Mouse (Mus musculus): Measurements from ENCODE around the gene Gp9.
"Not testable (repeated sequence)": the region's sequence is repeated elsewhere in the genome, so short reads cannot be mapped to it uniquely, and the experiment has no call there.

Gene Gp9

GRCm38 (mm10) chr6:87750184-87750910, 27.5 kb upstream of the Gp9 start:
- DNase-seq (ENCODE audit: low read depth, low spot score) = no peak

- no peak for DNase-seq (ENCODE audit: low read depth, low spot score)
These were observed 26.3 kb upstream of the Gp9 start for GRCm38 (mm10) chr6:87751574-87751973.

GRCm38 (mm10) chr6:87755196-87755595, 22.7 kb upstream of the Gp9 start:
- DNase-seq (ENCODE audit: low read depth, low spot score) = no peak

GRCm38 (mm10) chr6:87756896-87757295, 21.0 kb upstream of the Gp9 start:
- no peak for DNase-seq (ENCODE audit: low read depth, low spot score)

GRCm38 (mm10) chr6:87759404-87759803, 18.5 kb upstream of the Gp9 start:
- DNase-seq (ENCODE audit: low read depth, low spot score) = no peak

- DNase-seq (ENCODE audit: low read depth, low spot score) = no peak
These were observed 18.0 kb upstream of the Gp9 start for GRCm38 (mm10) chr6:87759850-87760249.

- DNase-seq (ENCODE audit: low read depth, low spot score) = no peak
These were observed 15.7 kb upstream of the Gp9 start for GRCm38 (mm10) chr6:87762161-87762560.

GRCm38 (mm10) chr6:87763376-87764280, 14.2 kb upstream of the Gp9 start:
- peak; percentile 67 for DNase-seq (ENCODE audit: low read depth, low spot score)

GRCm38 (mm10) chr6:87764296-87764695, 13.6 kb upstream of the Gp9 start:
- DNase-seq (ENCODE audit: low read depth, low spot score) = not testable (repeated sequence)

- no peak for DNase-seq (ENCODE audit: low read depth, low spot score)
These were observed 7.2 kb upstream of the Gp9 start for GRCm38 (mm10) chr6:87770626-87771025.

- DNase-seq (ENCODE audit: low read depth, low spot score) = no peak
These were observed 3.4 kb upstream of the Gp9 start for GRCm38 (mm10) chr6:87774466-87774865.

GRCm38 (mm10) chr6:87774909-87775308, 3.0 kb upstream of the Gp9 start:
- no peak for DNase-seq (ENCODE audit: low read depth, low spot score)

- DNase-seq (ENCODE audit: low read depth, low spot score) = peak; percentile 40
These were observed 2.2 kb upstream of the Gp9 start for GRCm38 (mm10) chr6:87775588-87776245.

GRCm38 (mm10) chr6:87776663-87777062, 1.2 kb upstream of the Gp9 start:
- DNase-seq (ENCODE audit: low read depth, low spot score) = no peak

- no peak for DNase-seq (ENCODE audit: low read depth, low spot score)
These were observed 662 bp downstream of the Gp9 start for GRCm38 (mm10) chr6:87778294-87779173.

- DNase-seq (ENCODE audit: low read depth, low spot score) = no peak
These were observed 1.6 kb downstream of the Gp9 start for GRCm38 (mm10) chr6:87779174-87780165.

- no peak for DNase-seq (ENCODE audit: low read depth, low spot score)
These were observed 2.9 kb downstream of the Gp9 start for GRCm38 (mm10) chr6:87780546-87781301.

GRCm38 (mm10) chr6:87784033-87784432, 6.2 kb downstream of the Gp9 start:
- DNase-seq (ENCODE audit: low read depth, low spot score) = no peak

GRCm38 (mm10) chr6:87786621-87787020, 8.7 kb downstream of the Gp9 start:
- DNase-seq (ENCODE audit: low read depth, low spot score) = no peak
